Mouse (Mus musculus) erythroblast, embryonic 14.5 days (primary cell): ENCODE results near the gene Pcsk2. TPM values are rescaled to one million over a fixed set of nuclear protein-coding genes. Genes with fewer than 3 reads are reported as not detected.

ENCODE experiments used
- H3K27me3 ChIP-seq: 2 replicates; pipeline ENCODE4 v1.6.1; 2012; ENCODE audit warnings: inconsistent platforms; ENCODE audit not compliant: control insufficient read depth
- H3K36me3 ChIP-seq: 2 replicates; pipeline ENCODE4 v1.6.1; 2012; ENCODE audit warnings: mild to moderate bottlenecking, inconsistent platforms; ENCODE audit not compliant: control insufficient read depth
- H3K4me1 ChIP-seq: 2 replicates; pipeline ENCODE4 v1.6.1; 2012; ENCODE audit warnings: inconsistent platforms; ENCODE audit not compliant: control insufficient read depth
- H3K4me3 ChIP-seq: replicated peaks from 2 replicates; pipeline ENCODE3; 2012; ENCODE audit warnings: moderate library complexity, mild to moderate bottlenecking, inconsistent platforms
- H3K9me3 ChIP-seq: 2 replicates; pipeline ENCODE4 v1.6.1; 2012; ENCODE audit warnings: low read length, inconsistent platforms, mixed read lengths; ENCODE audit not compliant: control insufficient read depth
- GATA1 ChIP-seq: IDR thresholded peaks from 2 replicates; pipeline ENCODE4 v1.6.1; 2012; ENCODE audit warnings: low read length, inconsistent platforms, mixed read lengths
- TAL1 ChIP-seq: IDR thresholded peaks from 3 replicates; pipeline ENCODE4 v1.6.1; 2012; ENCODE audit warnings: low read length, inconsistent platforms, mixed read lengths
- polyA plus RNA-seq: library from polyadenylated mRNA; stranded (reverse); fragments of >175 nt; gene quantifications from 2 replicates; pipeline ENCODE4 v1.2.3, GENCODE M21; 2012

Gene Pcsk2
- polyA plus RNA-seq, 1 experiment, result not detected

DNA sequence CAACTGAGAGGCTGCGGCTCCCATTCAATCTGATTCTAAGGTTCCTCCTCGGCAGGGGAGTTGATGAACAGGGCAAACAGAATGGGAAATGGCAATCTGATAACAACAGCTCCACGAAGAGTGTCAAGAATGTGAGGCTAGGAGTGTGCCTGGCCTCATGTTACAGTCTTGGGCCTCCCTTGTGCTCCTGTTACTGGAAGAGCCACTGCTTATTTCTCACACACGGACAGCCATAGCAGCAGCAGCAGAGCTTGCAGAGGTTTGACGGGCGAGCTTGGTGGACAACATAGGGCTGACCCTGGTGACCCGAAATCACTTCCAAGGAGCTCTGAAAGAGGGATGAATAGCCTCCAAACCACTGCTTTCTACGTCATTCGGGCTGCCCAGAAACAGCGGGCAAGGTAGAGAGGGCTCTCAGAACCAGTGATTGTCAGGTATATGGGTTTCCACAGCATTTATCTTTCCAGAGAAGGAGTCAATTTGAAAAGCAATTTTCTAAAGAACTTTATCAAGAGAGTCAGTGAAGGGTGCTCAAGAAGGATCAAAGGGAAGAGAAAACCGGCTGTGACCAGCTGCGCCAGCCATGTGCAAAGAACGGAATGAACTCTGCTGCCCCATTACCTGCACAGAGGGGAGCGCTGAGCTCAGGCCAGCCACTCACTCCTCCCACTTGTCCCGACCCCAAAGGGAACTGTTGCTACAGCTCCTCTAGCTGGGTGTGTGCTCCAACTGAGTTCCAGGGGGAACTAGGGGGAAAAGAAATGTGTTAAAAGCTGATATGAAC is 260.4 kb downstream of the Pcsk2 start:
- no peaks in the 10 kb centered on the region for H3K27me3 ChIP-seq
- no peak overlapping the region for H3K4me3 ChIP-seq
- no peaks in the 10 kb centered on the region for H3K36me3 ChIP-seq
- no peak for TF ChIP-seq TAL1
- H3K4me1 ChIP-seq, result no peaks in the 10 kb centered on the region
- no peaks in the 10 kb centered on the region for H3K9me3 ChIP-seq

DNA sequence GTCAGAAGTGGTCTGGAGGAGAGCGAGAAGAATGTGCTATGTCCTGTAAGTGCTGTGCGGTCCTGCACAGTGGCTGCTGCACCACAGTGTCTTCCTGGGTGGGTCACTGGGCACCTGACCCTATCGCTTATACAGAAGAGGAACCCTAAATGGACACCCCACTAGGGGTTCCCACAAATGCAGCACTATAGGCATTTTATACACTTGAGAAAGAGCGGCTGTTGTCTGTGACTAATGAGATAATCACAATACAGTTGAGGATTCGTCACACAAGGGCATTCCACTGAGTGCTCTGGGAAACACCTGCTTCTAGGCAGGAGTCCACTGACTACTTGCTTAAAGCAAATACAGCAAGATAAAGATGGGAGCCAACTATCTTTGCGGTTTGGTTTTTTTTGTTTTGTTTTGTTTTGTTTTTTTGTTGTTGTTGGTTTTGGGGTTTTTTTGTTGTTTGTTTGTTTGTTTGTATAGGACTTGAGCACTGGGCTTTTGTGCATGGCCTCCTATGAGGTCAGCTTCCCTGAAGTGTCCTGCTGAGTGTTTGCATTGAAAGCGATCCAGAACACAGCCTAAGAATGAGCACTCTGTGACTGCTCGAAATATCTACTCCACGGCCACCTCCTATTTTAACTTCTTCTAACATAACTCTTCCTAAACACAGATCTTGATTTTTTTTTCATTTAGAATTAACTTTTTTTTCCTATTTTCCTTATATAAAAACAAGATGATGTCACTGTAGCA is 261.1 kb downstream of the Pcsk2 start:
- no peaks in the 10 kb centered on the region for H3K27me3 ChIP-seq
- no peaks in the 10 kb centered on the region for H3K4me1 ChIP-seq
- no peak overlapping the region for H3K4me3 ChIP-seq
- H3K9me3 ChIP-seq, result no peaks in the 10 kb centered on the region
- H3K36me3 ChIP-seq, result no peaks in the 10 kb centered on the region
- no peak for TF ChIP-seq GATA1

DNA sequence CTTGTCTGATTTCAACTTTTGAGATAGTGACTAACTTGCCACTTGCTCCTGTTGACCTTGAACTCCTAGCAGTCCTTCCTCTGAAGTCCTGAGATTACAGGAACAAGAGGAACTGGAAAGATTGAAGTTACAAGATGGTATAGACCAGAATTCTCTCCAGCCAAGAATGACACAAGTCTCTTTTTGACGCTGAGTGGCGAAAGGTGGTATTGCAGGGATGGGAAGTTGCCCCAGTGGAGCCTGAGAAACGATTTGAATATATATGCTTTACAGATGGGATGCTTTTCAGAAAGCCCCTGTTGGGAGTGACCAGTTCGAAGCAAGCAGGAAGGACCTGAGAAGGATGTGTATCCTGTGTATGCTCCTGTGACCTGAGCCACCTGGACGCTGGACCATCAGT is 262.8 kb downstream of the Pcsk2 start:
- Histone ChIP-seq H3K4me3 (no peak overlapping the region), H3K27me3 (no peaks in the 10 kb centered on the region), H3K4me1 (no peaks in the 10 kb centered on the region), H3K36me3 (no peaks in the 10 kb centered on the region), H3K9me3 (no peaks in the 10 kb centered on the region)
- TF ChIP-seq GATA1, result no peak

DNA sequence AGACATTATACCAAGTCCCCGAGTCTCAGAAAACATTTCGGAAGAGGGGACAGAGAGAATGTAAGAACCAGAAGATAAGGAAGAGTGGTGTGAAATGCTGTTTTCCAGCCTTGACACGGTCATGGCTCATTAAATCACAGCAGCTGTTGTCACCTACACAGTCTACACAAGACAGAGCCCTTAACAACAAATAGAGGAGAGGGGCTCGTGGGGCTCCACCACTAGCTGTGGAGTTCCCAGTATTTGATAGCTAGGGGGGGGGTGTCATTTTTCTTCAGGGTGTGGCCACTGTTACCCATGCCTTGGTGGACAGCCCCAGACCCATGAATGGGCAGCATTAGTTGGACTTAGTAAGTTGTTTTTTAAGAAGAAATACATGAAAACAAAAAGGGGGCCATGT is 266.3 kb downstream of the Pcsk2 start:
- no peaks in the 10 kb centered on the region for H3K27me3 ChIP-seq
- TF ChIP-seq TAL1 (no peak), GATA1 (no peak)
- H3K36me3 ChIP-seq, result no peaks in the 10 kb centered on the region
- no peak overlapping the region for H3K4me3 ChIP-seq
- H3K9me3 ChIP-seq, result no peaks in the 10 kb centered on the region
- H3K4me1 ChIP-seq, result no peaks in the 10 kb centered on the region

DNA sequence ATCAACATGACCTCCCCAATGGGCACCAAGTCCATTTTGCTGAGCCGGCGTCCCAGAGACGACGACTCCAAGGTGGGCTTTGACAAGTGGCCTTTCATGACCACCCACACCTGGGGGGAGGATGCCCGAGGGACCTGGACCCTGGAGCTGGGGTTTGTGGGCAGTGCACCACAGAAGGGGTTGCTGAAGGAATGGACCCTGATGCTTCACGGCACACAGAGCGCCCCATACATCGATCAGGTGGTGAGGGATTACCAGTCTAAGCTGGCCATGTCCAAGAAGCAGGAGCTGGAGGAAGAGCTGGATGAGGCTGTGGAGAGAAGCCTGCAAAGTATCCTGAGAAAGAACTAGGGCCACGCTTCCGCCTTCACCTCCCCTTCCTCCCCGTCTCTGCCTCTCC is 267.5 kb downstream of the Pcsk2 start:
- H3K27me3 ChIP-seq, result no peaks in the 10 kb centered on the region
- no peak for TF ChIP-seq TAL1
- TF ChIP-seq GATA1, result no peak

DNA sequence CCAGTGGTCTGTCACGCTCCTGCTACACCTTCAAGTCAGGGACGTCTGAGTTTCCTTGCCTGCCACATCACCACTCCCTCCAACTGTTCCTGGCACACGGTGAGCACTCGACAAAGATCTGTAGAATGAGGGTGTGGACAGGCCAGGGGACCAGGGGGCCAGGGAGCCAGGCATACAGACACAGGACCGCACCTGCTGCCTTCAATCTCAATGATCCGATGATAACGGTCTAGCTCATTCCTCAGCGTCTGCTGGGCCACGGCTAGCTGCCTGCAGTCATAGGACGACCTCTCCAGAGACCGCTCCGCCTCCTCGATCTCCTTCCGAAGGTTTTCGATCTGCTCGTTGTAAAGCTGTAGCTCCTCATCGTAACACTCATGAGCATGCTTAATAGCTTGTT is 285.7 kb downstream of the Pcsk2 start:
- H3K9me3 ChIP-seq, result peaks cover 8% of the 10 kb centered on the region; the same call in 1 of the 2 replicates
- H3K27me3 ChIP-seq, result no peaks in the 10 kb centered on the region
- H3K4me1 ChIP-seq, result no peaks in the 10 kb centered on the region
- no peak for TF ChIP-seq TAL1
- no peak for TF ChIP-seq GATA1
- no peak overlapping the region for H3K4me3 ChIP-seq
- no peaks in the 10 kb centered on the region for H3K36me3 ChIP-seq

More for the DNA sequence above, 267.5 kb downstream of the Pcsk2 start:
- Histone ChIP-seq H3K4me3 (no peak overlapping the region), H3K4me1 (no peaks in the 10 kb centered on the region), H3K9me3 (no peaks in the 10 kb centered on the region), H3K36me3 (no peaks in the 10 kb centered on the region)

DNA sequence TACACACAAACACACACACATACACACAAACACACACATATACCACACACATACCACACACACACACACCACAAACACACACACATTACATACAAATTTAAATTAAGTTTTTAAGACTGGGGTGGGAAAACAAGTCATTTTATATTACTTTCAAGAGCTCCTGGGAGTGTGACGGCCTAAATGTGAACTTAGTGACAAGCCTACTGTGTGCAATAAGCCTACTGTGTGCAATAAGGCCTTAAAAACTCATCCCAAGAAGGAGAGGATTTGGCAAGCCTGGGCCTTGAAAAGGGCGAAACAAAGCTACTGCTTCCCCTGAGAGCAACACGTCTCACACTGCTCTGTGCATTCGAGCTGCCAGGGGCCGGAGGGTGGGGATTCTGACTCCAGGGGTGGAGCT is 286.8 kb downstream of the Pcsk2 start:
- H3K27me3 ChIP-seq, result no peaks in the 10 kb centered on the region
- TF ChIP-seq GATA1 (no peak), TAL1 (no peak)
- H3K36me3 ChIP-seq, result no peaks in the 10 kb centered on the region
- H3K4me3 ChIP-seq, result no peak overlapping the region
- H3K9me3 ChIP-seq, result peaks cover 8% of the 10 kb centered on the region; the same call in 1 of the 2 replicates
- no peaks in the 10 kb centered on the region for H3K4me1 ChIP-seq

DNA sequence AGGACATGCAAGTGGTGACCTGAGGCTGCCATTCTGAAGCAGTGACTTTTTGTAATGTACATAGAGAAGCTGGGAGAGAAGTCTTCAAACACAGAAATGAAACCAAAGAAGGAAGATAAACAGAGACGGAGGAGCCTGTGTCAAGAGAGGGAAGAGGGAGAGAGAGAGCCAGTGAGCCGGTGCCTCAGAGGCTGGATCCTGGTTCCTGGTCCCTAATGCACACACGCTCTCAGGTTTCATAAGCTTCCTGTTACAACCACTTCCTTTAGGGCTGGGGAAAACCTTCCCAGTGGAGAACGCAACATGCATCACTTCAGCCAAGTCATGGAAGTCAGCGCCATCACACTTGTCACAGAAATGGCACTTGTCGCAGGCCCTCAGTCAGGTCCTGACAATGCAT is 288.1 kb downstream of the Pcsk2 start:
- TF ChIP-seq TAL1 (no peak), GATA1 (no peak)
- H3K27me3 ChIP-seq, result no peaks in the 10 kb centered on the region
- H3K36me3 ChIP-seq, result no peaks in the 10 kb centered on the region
- no peak overlapping the region for H3K4me3 ChIP-seq
- peaks cover 7% of the 10 kb centered on the region; the same call in 1 of the 2 replicates for H3K9me3 ChIP-seq
- peaks cover 10% of the 10 kb centered on the region for H3K4me1 ChIP-seq

DNA sequence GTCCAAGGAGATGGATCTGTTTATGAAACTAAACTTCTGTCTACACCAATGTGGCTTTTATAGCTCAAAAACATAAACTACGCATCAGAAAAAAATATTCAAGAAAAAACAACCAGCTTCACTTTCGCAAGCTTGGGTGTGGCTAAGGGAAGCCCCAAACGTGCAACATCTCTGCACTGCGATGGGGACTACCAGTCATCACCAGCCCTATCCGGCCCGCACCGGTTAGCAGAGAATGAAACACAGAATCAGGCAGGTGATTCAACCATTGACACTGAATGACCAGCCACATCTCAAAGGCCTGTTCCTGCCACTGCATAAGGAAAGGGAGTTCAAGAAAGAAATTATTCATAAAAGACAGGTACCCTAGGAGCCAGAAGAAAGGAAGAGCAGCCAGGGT is 289.9 kb downstream of the Pcsk2 start:
- TF ChIP-seq GATA1, result no peak
- TF ChIP-seq TAL1, result no peak
- Histone ChIP-seq H3K4me3 (no peak overlapping the region), H3K9me3 (no peaks in the 10 kb centered on the region), H3K36me3 (no peaks in the 10 kb centered on the region), H3K4me1 (peaks cover 10% of the 10 kb centered on the region), H3K27me3 (no peaks in the 10 kb centered on the region)
